Mouse (Mus musculus) spleen, adult 2 months (tissue): ENCODE measurements around the gene Acot11.

Experiments used
- CTCF ChIP-seq: fragments of 200-500 bp; IDR thresholded peaks from 2 replicates; pipeline ENCODE4 v1.5.1; 2011; ENCODE audit warnings: mild to moderate bottlenecking, inconsistent platforms; ENCODE audit not compliant: insufficient read depth, insufficient read length, insufficient replicate concordance; ENCODE audit errors: extremely low read depth
- POLR2A ChIP-seq: fragments of 200-500 bp; IDR thresholded peaks from 2 replicates; pipeline ENCODE4 v1.6.1; 2011; ENCODE audit warnings: low read depth, low read length, inconsistent platforms

- TF ChIP-seq CTCF (no peak), POLR2A (no peak)
Observed at GRCm38 (mm10) chr4:106830545-106831112, 25.8 kb upstream of the Acot11 start.
